Mouse (Mus musculus) CD4-positive naive resting alpha-beta T cell, adult 76 days (primary cell): Measurements from ENCODE around the gene Gm42742. TPM values are rescaled to one million over a fixed set of nuclear protein-coding genes. Genes with fewer than 3 reads are reported as not detected.

Experiments
- total RNA-seq: library from RNA; stranded (reverse); gene quantifications from one replicate; pipeline ENCODE4 v1.2.4, GENCODE M21; 2023

The Gm42742 gene
- total RNA-seq, result 32.5 TPM

DNA sequence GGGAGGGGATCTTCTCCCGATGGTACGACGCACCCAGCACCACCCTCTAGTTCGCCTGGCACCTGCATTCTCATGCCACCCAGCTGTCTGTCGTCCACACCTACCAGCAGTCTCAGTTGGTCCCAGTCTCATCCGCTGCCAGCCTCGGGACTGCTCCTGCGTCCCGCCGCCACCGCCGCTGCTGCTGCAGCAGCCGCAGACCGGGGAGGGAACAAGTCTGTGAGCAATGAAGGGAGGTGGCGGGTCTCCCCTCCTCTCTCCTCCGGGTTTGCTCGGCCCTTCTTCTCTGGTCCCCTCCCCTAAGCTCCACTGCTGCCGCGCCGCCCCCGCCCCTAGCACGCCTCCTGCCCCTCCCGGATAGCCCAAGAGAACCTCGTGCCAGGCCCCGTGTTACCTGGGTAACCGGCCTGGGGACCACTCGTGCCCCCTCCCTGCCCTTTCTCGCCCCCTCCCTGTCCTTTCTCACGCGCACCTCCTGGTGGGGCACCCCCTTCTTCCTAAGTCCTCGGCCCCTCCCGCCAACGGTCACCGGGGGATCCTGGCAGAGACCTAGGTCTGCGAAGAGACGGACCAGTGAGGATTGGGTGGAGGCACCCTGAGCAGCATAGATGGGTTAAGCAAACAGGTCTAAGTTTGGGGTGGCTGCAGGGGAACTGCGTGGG is at the start of gene Gm42742, which contains the start of gene Prrt2:
Gene Gm42742, minus strand, starts transcription at position 197 of the 662 bp plus-strand sequence.
Gene Prrt2, minus strand, starts transcription at position 311 of the 662 bp plus-strand sequence.

DNA sequence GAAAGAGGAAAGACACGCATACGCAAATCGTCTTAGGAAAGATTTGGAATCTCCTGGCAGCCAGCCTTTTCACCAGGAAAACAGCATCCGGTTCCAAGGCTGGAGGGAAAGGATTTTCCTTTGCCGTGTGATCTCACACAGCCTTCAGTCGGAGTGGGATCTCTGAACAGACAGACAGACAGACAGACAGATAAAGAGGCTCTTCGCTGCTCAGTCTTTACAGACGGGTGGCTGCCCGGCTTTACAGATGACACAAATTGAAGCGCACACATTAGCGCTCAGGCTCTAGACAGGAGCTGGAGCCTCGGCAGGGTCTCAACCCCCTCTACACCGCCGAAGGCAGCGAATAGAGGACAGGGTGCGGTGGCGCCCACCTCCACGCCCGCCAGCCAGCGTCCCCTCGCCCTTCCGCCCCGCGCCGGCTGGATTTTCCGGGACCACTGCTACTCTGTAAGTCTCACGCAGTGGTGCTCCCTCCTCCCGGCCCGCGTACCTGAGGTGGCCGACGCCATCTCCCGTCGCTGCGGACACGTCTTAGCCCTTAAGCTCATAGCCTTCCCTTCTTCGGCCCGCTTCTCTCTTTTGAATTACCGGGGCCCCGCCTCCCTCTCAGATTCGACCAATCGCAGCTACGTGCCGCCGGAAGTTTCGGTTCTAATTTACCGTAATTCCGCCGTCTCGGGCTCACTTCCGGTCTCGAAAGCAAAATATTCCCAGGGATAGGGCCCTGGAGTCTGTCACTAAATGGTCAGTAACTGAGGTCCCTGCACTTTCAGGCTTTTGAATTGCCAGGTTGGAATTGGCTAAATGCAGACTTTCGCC is 21.2 kb upstream of the Gm42742 start, which contains the start of gene Kif22:
Gene Kif22, minus strand, starts transcription at position 621 of the 822 bp plus-strand sequence.

DNA sequence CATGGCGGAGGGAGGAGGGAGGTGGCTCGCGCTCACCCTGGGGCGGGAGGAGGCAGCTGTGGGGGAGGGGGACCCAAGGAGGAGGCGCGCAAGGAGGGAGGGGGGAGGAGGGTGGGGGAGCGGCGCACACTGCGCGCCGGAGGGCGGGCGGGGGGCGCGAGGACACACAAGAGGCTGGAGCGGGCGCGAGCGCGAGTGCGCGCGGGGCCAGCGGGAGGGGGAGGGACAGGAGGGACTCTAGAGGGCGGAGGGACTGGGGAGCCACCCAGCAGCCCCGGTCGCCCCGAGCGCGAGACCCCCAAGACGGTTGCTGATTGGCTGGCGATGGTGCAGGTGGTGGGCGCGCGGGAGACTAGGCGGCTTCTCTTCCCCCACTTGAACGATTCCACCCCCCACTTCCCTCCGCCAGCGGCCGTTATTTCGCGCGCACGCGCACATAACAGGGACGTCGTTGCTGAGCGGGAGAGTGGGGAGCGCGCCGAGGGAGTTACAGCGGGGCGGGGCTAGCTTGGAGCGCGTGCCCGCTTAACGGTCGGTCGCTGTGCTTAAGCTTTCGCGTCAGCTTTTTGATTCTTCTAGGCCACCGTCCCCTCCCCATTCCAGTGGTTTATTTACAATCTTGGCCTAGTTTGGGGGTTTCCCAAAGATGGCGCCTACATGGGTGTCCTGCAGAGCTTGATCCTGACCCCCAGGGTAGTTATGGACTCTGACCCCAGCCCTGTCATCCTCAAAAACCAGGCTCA is 6.3 kb upstream of the Gm42742 start, which contains the start of gene Maz:
Gene Maz, minus strand, starts transcription at position 54 of the 743 bp plus-strand sequence.

DNA sequence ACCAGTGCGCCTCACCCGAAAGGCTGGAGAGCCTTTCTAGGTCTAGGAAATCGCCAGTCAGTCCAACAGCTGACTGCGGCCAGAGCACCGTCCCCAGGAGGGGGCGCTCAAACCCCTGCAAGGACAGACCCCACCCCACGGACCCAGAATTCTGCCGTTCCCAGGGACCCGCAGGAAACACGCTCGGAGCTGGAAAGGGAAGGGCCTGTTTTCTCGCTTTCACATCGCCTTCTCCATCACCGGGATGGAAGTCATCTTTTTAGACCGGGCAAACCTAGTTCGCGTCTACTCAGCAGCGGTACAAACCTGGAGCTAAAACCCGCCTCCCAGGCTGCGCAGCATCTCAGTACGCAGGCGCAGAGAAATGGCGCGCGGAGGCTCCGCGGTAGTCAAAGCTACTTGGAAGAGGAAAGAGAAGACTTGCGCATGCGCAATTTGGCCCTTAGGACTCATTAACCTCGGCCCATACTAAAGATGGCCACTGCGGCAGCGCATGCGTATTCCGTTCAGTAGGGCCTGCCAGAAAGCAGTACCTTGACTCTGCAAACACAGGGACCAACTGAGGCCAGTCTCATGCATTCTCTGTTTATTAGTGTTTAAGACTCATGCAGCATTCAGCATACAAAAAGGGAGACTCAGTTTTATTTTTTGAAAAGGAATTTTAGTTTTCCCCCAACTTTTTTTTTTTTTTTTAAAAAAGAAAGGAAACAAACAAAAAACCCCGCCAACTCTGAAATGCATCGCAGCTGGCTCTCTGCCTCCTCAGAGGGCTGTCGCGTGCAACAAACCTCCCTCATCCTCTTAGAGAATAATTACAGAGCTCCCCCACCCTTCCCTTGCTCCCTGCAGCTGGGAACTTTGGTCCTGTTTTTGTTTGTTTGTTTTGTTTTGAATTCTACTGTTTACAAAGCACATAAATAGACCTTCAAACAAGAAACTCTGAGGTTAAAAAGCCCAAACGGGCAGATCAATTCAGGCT is 3.6 kb downstream of the Gm42742 start, which contains the start of gene Pagr1a:
Gene Pagr1a, minus strand, starts transcription at position 382 of the 979 bp plus-strand sequence.

DNA sequence TGATC is 4.6 kb downstream of the Gm42742 start, which contains the start of gene Pagr1b:
Gene Pagr1b, minus strand, starts transcription at position 4 of the 5 bp plus-strand sequence.

DNA sequence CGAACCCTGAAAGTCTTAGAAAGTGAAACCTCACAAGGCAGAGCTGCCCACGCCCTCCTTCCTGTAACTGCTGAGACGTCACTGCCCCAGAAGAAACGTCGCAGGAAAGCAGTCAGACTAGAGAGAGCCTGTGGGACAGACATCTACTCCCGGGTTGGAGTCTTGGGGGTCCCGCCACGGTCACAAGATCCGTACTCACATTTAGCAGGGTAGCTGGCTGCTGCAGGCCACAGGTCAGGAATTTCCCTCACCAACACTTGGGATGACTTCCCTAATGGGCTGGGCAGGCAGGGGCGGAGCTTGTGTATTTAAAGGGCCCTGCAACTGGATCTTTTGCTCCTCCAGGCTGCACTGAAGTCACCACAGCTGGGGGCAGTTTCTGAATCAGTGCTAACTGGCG is 6.6 kb downstream of the Gm42742 start, which contains the start of gene Mvp:
Gene Mvp, minus strand, starts transcription at position 302 of the 400 bp plus-strand sequence.

DNA sequence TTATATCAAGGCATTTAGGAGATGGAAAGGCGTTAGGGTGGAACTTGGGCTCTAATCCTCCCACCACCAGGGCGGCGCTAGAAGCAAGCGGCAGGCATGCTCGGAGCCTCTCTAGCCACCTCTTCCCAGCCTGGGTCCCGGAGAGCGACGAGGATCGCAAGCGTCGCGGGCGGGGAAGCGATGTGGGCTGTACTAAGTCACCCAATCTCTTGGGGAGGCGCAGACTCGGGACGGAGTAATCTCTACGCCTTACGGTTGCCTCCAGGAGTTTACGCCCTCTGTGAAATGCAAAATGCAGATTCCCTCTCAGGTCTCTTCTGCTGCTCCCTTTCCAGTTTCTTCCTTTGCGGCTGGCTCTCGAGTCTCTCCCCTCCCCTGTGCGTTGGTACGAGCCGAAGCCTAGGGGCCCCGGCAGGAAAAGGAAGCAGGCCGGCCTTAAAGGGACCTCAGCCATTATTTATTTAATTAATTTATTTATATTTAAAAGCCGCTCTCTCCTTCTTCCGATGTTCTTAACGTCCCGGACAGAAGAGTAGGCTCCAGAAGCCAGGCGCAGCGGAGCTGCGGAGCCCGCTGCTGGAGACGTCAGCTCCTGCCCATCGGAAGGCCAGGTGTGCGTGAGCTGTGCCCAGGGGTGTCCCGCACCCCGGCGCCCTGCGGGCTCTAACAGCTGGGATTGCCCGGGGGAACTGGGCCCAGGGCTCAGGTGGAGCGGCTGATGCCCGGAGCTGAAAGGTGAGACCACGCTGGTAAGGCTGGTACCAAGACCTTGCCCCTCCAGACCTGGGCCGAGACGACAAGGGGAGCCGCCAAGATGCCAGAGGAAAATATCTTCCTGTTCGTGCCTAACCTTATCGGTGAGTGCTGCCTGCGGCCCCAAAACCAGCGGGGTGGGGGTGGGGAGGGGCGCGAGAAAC is 44.7 kb downstream of the Gm42742 start, which contains the start of gene Cdiptos:
Gene Cdiptos, minus strand, starts transcription at position 149 of the 917 bp plus-strand sequence.

DNA sequence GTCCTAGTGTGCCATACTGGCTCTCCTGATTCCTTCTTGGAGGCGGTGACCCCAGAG is 45.2 kb downstream of the Gm42742 start, which contains the start of gene Cdipt:
Gene Cdipt, plus strand, starts transcription at position 22 of the 57 bp plus-strand sequence.

Other genes with a start within 250 kb of the Gm42742 start
- 256 TPM for gene Ypel3, start 244.1 kb downstream of the Gm42742 start, total RNA-seq
- 8.0 TPM for gene Tbx6, start 239.6 kb downstream of the Gm42742 start, total RNA-seq
- 239 TPM for gene Ppp4c, start 228.6 kb downstream of the Gm42742 start, total RNA-seq
- gene Fam57b, start 223.4 kb downstream of the Gm42742 start, total RNA-seq, result not detected
- gene 4930451I11Rik, start 189.5 kb downstream of the Gm42742 start, total RNA-seq, result not detected
- not detected for gene Doc2a, start 173.7 kb downstream of the Gm42742 start, total RNA-seq
- gene Hirip3, start 159.1 kb downstream of the Gm42742 start, total RNA-seq, result 24.4 TPM
- gene Ino80e, start 158.7 kb downstream of the Gm42742 start, total RNA-seq, result 60.5 TPM
- gene Taok2, start 136.4 kb downstream of the Gm42742 start, total RNA-seq, result 72.3 TPM
- 22.6 TPM for gene Tmem219, start 98.2 kb downstream of the Gm42742 start, total RNA-seq
- 37.3 TPM for gene Kctd13, start 92.2 kb downstream of the Gm42742 start, total RNA-seq
- not detected for gene Asphd1, start 71.5 kb downstream of the Gm42742 start, total RNA-seq
- 6.1 TPM for gene Sez6l2, start 70.5 kb downstream of the Gm42742 start, total RNA-seq
- gene Cdipt, start 45.2 kb downstream of the Gm42742 start, total RNA-seq, result 99.9 TPM
- 0.62 TPM for gene Cdiptos, start 45.0 kb downstream of the Gm42742 start, total RNA-seq
- 25.5 TPM for gene Mvp, start 6.5 kb downstream of the Gm42742 start, total RNA-seq
- 5.4 TPM for gene Pagr1b, start 4.6 kb downstream of the Gm42742 start, total RNA-seq
- 26.5 TPM for gene Pagr1a, start 3.7 kb downstream of the Gm42742 start, total RNA-seq
- 5.3 TPM for gene Prrt2, start 114 bp upstream of the Gm42742 start, total RNA-seq
- 197 TPM for gene Maz, start 5.9 kb upstream of the Gm42742 start, total RNA-seq
- 3.0 TPM for gene Kif22, start 21.4 kb upstream of the Gm42742 start, total RNA-seq
- gene Zg16, start 66.2 kb upstream of the Gm42742 start, total RNA-seq, result not detected
- 36.6 TPM for gene AI467606, start 70.3 kb upstream of the Gm42742 start, total RNA-seq
- gene Qprt, start 101.1 kb upstream of the Gm42742 start, total RNA-seq, result 44.2 TPM
- 334 TPM for gene Spn, start 116.7 kb upstream of the Gm42742 start, total RNA-seq
- gene Cd2bp2, start 175.0 kb upstream of the Gm42742 start, total RNA-seq, result 71.0 TPM
- gene Tbc1d10b, start 187.4 kb upstream of the Gm42742 start, total RNA-seq, result 42.1 TPM
- 19.4 TPM for gene Mylpf, start 187.8 kb upstream of the Gm42742 start, total RNA-seq
- 9.7 TPM for gene Zfp553, start 212.0 kb upstream of the Gm42742 start, total RNA-seq
- gene Sept1, start 212.0 kb upstream of the Gm42742 start, total RNA-seq, result 620 TPM
- 16.4 TPM for gene Zfp771, start 223.2 kb upstream of the Gm42742 start, total RNA-seq
- 8.0 TPM for gene Dctpp1, start 239.6 kb upstream of the Gm42742 start, total RNA-seq